Mouse (Mus musculus): ENCODE results near the gene S100a10.
A peak's percentile ranks its signal among the peaks of the same experiment; 100 is the strongest.
"Not testable (repeated sequence)": the region's sequence is repeated elsewhere in the genome, so short reads cannot be mapped to it uniquely, and the experiment has no call there.

S100a10 gene

DNA sequence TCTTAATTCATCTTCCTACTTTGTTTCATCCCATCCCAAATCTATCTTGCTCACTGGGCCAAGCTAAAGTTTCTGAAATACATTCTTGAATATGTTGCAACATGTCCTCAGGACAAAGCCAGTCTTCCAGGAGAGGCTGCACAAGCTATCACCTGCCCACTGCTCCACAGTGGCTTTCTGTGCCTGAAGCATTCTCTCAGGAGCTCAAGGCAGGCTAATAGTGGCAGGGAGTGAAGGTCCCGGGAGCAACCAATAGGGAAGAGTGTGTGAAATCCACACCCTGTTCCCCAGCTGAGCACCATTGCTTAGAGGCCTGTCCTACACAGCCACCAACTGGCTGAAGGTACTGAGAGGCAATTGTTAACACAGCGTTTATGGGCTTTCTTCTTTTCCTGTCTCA, 26.1 kb downstream of the S100a10 start:
- DNase-seq = no peak

DNA sequence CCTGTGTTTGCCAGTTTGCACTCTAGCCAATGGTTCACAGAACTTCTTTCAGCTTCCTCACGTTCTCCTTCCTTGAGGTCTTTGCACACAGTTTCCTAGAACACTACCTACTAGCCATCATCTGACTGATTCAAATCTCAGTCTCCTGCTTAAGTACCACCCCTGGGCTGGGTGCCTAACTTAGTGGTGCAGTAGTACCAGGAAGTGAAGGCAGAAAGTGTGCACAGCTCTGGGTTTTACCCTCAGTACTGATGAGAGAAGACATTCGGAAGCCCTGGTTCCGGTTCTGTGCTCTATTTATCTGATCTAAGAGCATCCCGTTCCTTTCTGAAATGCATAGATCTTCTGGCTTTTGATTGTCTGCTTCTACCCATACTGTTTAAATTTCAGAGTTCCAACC, 26.8 kb downstream of the S100a10 start:
- DNase-seq = no peak

DNA sequence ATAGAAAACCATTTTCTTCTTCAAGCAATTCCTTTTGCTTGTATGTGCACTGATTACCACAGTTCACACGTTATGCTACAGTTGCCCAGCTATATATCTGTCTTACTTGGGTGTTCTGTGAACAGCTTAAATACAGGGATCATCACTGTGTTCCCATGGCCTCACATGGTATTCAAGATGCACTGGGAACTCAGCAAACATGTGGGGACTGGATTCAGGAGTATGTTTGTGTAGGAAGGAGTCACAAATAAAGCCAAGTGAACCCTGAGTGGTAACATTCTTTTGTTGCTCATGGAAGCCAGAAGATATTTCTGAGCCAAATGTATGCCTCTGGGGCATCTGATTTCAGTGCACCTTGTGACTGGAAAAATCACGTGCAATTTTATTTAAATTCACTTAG, 28.2 kb downstream of the S100a10 start:
- no peak for DNase-seq

DNA sequence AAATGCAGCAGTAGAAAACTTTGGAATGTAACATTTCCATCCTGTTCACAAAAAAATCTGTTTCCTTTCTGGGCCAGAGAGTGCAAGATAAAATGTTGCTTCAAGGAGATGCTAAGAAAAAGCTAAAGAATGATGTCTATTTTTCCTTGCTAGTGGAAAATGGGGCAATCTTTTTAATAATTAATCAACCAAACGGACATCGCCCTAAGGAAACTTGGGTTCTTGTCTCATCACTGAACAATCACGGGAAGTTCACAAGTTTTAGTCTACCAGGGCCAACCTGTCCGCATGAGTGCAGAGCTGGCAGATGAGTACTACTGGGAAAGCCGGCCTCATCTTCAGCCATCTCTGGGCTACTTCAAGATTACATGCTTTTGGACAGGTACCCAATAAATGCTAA, 34.7 kb downstream of the S100a10 start:
- no peak for DNase-seq

DNA sequence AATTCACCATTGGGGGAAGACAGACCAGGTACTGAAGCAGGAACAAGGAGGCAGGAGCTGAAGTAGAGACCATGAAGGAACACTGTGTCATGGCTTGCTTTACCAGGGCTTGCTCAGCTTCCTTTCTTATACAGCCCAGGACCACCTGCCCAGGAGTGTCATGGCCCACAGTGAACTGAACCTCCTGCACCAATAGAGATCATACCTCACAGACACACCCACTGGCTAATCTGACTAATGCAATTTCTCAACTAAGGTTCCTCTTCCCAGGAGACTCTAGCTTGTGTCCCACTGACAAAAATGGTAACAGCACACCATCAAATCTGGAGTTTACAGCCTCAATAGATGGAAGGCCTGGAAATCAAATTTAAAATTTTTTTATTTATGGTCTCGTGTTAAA, 35.4 kb downstream of the S100a10 start:
- no peak for DNase-seq

DNA sequence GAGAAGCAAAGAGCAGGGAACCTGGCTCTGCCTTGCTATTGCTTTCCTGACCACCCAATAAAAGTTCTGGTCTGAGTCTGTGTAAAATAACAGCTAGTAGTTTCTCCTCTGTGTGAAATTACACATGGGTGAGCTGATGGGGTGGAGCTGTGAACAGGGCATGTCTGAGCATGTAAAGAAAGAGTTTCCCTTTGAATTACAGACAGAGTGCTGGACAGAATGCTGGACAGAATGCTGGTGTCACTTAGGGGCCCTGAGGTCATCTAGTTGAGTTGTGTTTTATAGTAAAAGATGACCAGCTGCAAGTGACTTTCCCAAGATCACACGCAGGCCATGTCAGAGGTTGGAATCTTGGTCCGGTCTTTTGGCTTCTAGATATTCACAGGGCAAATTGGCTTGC, 37.2 kb downstream of the S100a10 start:
- no peak for DNase-seq

- DNase-seq = no peak
Observed at GRCm38 (mm10) chr3:93592976-93593375, 38.1 kb downstream of the S100a10 start.

DNA sequence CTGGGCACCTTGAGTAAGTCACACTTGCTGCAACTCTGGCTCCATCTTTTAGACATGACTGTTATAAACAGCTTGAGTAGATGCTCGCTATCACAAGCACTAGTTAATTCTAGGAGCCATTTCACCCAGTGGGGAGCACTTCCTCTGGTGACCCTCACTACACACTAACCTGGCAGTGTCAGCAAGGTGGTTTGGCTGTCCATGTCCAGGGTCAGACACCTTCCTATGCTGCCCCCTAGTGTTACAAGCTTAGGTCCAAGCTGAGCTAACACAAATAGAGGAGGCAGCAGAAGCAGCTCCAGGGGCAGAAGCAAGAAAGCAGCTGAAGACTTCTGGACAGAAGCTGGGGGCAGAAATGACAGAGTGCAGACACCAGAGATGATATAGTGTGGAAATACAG, 38.6 kb downstream of the S100a10 start:
- peak; percentile 4 for DNase-seq

DNA sequence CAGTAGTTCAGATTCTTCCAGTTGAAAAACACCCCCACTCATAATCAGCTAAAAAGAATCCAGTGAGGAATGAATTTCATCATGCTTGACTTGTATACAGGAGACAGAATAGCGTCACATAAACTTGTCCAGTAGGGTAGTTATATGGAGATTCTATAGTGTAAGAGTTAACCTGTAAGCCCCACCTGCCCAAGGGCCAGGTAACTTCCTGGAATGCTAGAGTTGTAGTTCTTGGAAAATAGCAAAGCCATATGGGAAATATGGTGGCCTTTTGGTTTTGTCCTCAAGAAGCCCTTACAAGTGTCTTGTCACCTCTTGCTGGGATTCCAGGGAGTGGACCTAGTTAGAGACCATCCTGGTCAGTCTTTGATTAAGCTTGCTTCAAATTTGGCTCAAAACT, 41.8 kb downstream of the S100a10 start:
- DNase-seq = no peak

GRCm38 (mm10) chr3:93597221-93597913, 42.5 kb downstream of the S100a10 start:
- DNase-seq = no peak

DNA sequence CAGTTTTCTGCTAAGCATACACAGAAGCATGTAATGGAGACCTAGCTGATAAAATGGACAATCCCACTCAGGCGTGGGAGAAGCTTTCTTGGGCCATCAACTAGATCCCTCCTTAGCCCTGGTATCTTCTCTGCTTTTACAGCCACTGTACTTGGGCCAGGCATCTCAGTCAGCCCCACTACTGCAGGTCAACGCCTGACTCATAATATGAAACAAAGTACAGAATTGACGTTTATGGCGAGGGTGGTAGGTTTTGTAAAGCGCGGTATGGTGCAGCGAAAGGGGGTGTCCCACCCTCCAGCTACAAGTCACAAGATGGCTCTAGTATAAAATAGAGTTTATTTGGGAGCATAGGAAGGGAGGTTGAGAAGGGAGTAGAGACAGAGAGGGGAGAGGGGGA, 43.1 kb downstream of the S100a10 start:
- DNase-seq = no peak

GRCm38 (mm10) chr3:93600206-93600605, 45.3 kb downstream of the S100a10 start:
- no peak for DNase-seq

GRCm38 (mm10) chr3:93601903-93602302, 47.0 kb downstream of the S100a10 start:
- DNase-seq = no peak

DNA sequence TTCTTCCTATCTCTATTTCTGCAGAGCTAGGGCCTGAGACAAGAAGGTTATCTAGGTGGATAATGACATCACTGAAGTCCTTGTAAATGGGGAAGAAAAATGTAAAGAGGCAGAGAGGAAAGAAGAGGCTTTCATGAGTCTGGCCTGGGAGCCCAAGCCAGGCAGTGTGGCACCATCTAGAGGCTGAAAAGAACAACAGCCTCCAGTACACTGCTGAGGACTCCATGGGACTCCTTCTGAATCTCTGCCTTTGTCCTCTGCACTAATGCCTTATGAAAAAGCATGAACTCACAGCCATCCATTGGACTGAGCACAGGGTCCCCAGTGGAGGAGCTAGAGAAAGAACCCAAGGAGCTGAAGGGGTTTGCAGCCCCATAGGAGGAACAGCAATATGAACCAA, 54.1 kb downstream of the S100a10 start:
- not testable (repeated sequence) for DNase-seq
